Comparison of ENCODE assay signal across 15 mouse cellular contexts in the genomic region with DNA sequence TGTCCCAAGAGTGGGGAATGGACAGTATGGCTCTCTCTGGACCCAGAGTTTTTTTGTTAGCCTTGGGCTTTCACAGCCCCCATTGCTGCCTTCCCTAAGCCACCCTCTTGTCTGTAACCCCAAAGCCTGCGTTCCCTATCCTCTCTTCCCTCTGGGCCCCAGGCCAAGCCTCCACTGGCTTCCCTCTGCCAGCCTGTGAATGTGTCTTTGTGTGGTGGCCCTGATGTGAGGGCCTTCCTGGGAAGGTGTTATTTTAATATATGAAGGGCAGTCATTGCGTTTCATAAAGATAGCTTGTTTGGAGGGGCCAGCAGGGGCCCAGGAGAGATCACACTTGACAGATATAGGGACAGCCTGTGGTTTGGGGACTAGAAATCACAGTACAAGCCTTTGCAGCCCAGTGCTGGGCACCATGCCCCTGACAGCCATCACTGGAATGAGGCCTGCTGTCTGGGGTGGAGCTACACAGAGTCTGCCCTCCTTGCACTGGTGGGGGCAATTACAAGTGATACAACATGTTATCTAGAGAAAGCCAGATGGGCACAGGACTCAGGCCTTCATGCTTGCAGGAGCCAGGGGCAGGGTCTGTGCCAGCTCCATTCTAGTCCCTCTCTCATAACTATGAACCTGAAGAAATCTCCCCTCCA.
DNase-seq lines count a peak whose midpoint lies in the region; ATAC-seq and TF ChIP-seq lines count a peak whose summit lies in the region.
"Had no signal": no experiment of that assay in that cellular context is flagged by ENCODE, and none has a peak within 500 bp of the region (broad histone marks: within the 10 kb centered on the region; RNA-seq: fewer than 3 reads in every experiment).

No protein-coding gene starts in this region.

- no peaks in the 10 kb centered on the region for H3K9me3 ChIP-seq in heart, embryonic 13.5 days
- no peaks in the 10 kb centered on the region for H3K9me3 ChIP-seq in midbrain, embryonic 10.5 days (replicated peaks)
- no peaks in the 10 kb centered on the region for H3K9me3 ChIP-seq in midbrain, embryonic 15.5 days
- H3K9me3 ChIP-seq in hindbrain, embryonic 12.5 days (replicated peaks): no peaks in the 10 kb centered on the region
- no peaks in the 10 kb centered on the region; the same call in 1 of the 2 replicates for H3K9me3 ChIP-seq in limb, embryonic 10.5 days (replicated peaks)
- H3K9me3 ChIP-seq in lung, postnatal 0 days (ENCODE audit: low read length): no peaks in the 10 kb centered on the region
- H3K9me3 ChIP-seq: embryonic facial prominence, embryonic 15.5 days; intestine, embryonic 15.5 days had no signal

- intact Hi-C loops in heart, postnatal 25 days (cut with DNase I): no loop called here

- no peak overlapping the region for H3K4me3 ChIP-seq in heart, embryonic 13.5 days
- H3K4me3 ChIP-seq in midbrain, embryonic 10.5 days: no peak overlapping the region
- H3K4me3 ChIP-seq in midbrain, embryonic 15.5 days: no peak overlapping the region
- no peak overlapping the region for H3K4me3 ChIP-seq in hindbrain, embryonic 12.5 days
- no peak overlapping the region for H3K4me3 ChIP-seq in limb, embryonic 10.5 days
- no peak overlapping the region for H3K4me3 ChIP-seq in lung, postnatal 0 days (ENCODE audit: low read depth, low read length)
- H3K4me3 ChIP-seq: embryonic facial prominence, embryonic 15.5 days; intestine, embryonic 15.5 days; megakaryocyte, embryonic 14.5 days had no signal

- ATAC-seq in heart, embryonic 13.5 days (ENCODE audit: extremely low read depth, insufficient number of reproducible peaks, low FRiP score, low TSS enrichment): no peak
- ATAC-seq in midbrain, embryonic 15.5 days (replicated peaks): no peak
- peak; percentile 35; the same call in 1 of the 2 replicates for ATAC-seq in hindbrain, embryonic 12.5 days (ENCODE audit: low FRiP score)
- no peak for ATAC-seq in lung, postnatal 0 days
- ATAC-seq: intestine, embryonic 15.5 days had no signal

- peaks cover 72% of the 10 kb centered on the region for H3K27me3 ChIP-seq in heart, embryonic 13.5 days (replicated peaks)
- H3K27me3 ChIP-seq in midbrain, embryonic 10.5 days (ENCODE audit: low read depth, poor library complexity, severe bottlenecking): no peaks in the 10 kb centered on the region
- no peaks in the 10 kb centered on the region for H3K27me3 ChIP-seq in midbrain, embryonic 15.5 days (replicated peaks)
- no peaks in the 10 kb centered on the region for H3K27me3 ChIP-seq in hindbrain, embryonic 12.5 days
- peaks cover 90% of the 10 kb centered on the region for H3K27me3 ChIP-seq in limb, embryonic 10.5 days (ENCODE audit: low read depth, poor library complexity, severe bottlenecking)
- no peaks in the 10 kb centered on the region for H3K27me3 ChIP-seq in lung, postnatal 0 days (replicated peaks; ENCODE audit: insufficient read depth, low read length)
- H3K27me3 ChIP-seq: embryonic facial prominence, embryonic 15.5 days; intestine, embryonic 15.5 days; megakaryocyte, embryonic 14.5 days had no signal

- 35% methylated on average over 2 of the region's 2 CpGs for WGBS in heart, embryonic 13.5 days
- WGBS in midbrain, embryonic 10.5 days: 95% methylated on average over 2 of the region's 2 CpGs
- WGBS in midbrain, embryonic 15.5 days: 62% methylated on average over 2 of the region's 2 CpGs
- 78% methylated on average over 2 of the region's 2 CpGs for WGBS in hindbrain, embryonic 12.5 days
- 84% methylated on average over 2 of the region's 2 CpGs for WGBS in limb, embryonic 10.5 days
- 29% methylated on average over 2 of the region's 2 CpGs for WGBS in lung, postnatal 0 days

- H3K9ac ChIP-seq in heart, embryonic 13.5 days: 0 out of 2 replicates have a peak overlapping the region, but pooled peaks have one; percentile 33
- no peak overlapping the region for H3K9ac ChIP-seq in midbrain, embryonic 15.5 days
- no peak overlapping the region for H3K9ac ChIP-seq in hindbrain, embryonic 12.5 days
- H3K9ac ChIP-seq in lung, postnatal 0 days (replicated peaks; ENCODE audit: low read depth): no peak overlapping the region
- H3K9ac ChIP-seq: embryonic facial prominence, embryonic 15.5 days; intestine, embryonic 15.5 days had no signal

- DNase-seq in heart, postnatal 25 days (ENCODE audit: low spot score): no peak
- no peak for DNase-seq in midbrain, embryonic 10.5 days (ENCODE audit: low spot score)
- DNase-seq in limb, embryonic 10.5 days (ENCODE audit: low spot score): no peak
- no peak for DNase-seq in kidney, adult 11 months
- DNase-seq in lung, postnatal 0 days (ENCODE audit: low spot score): no peak
- DNase-seq: cerebellum, adult 11-12 months; kidney, postnatal 10 days; retina, postnatal 1 day; thymus, postnatal 4 days had no signal

- H3K27ac ChIP-seq in heart, embryonic 13.5 days (replicated peaks): peak overlapping the region; percentile 50; the same call in 1 of the 2 replicates
- 0 out of 2 replicates have a peak overlapping the region, but pooled peaks have one; percentile 9 for H3K27ac ChIP-seq in midbrain, embryonic 10.5 days (replicated peaks)
- no peak overlapping the region for H3K27ac ChIP-seq in midbrain, embryonic 15.5 days
- no peak overlapping the region for H3K27ac ChIP-seq in hindbrain, embryonic 12.5 days
- H3K27ac ChIP-seq in limb, embryonic 10.5 days: 0 out of 2 replicates have a peak overlapping the region, but pooled peaks have one; percentile 19
- H3K27ac ChIP-seq in lung, postnatal 0 days (ENCODE audit: low read length): no peak overlapping the region
- H3K27ac ChIP-seq: embryonic facial prominence, embryonic 15.5 days; intestine, embryonic 15.5 days had no signal

- no peak overlapping the region for H3K4me2 ChIP-seq in heart, embryonic 13.5 days
- no peak overlapping the region for H3K4me2 ChIP-seq in midbrain, embryonic 15.5 days
- H3K4me2 ChIP-seq in hindbrain, embryonic 12.5 days (replicated peaks): no peak overlapping the region
- no peak overlapping the region for H3K4me2 ChIP-seq in lung, postnatal 0 days (replicated peaks; ENCODE audit: low read depth, low read length)
- H3K4me2 ChIP-seq: embryonic facial prominence, embryonic 15.5 days; intestine, embryonic 15.5 days had no signal

- TF ChIP-seq EP300 in lung, postnatal 0 days (IDR thresholded peaks at IDR 0.05): no peak

- peaks cover 34% of the 10 kb centered on the region for H3K4me1 ChIP-seq in heart, embryonic 13.5 days
- 0 out of 2 replicates have a peak, but pooled peaks cover 3% of the 10 kb centered on the region for H3K4me1 ChIP-seq in midbrain, embryonic 10.5 days
- no peaks in the 10 kb centered on the region for H3K4me1 ChIP-seq in midbrain, embryonic 15.5 days
- peaks cover 6% of the 10 kb centered on the region; the same call in 1 of the 2 replicates for H3K4me1 ChIP-seq in hindbrain, embryonic 12.5 days
- H3K4me1 ChIP-seq in limb, embryonic 10.5 days: peaks cover 10% of the 10 kb centered on the region; the same call in 1 of the 2 replicates
- H3K4me1 ChIP-seq in lung, postnatal 0 days (ENCODE audit: insufficient read depth, low read depth, low read length): no peaks in the 10 kb centered on the region
- H3K4me1 ChIP-seq: embryonic facial prominence, embryonic 15.5 days; intestine, embryonic 15.5 days; megakaryocyte, embryonic 14.5 days had no signal

- no peak for TF ChIP-seq CTCF in lung, postnatal 0 days (IDR thresholded peaks at IDR 0.05)

- no peaks in the 10 kb centered on the region for H3K36me3 ChIP-seq in heart, embryonic 13.5 days
- no peaks in the 10 kb centered on the region for H3K36me3 ChIP-seq in midbrain, embryonic 10.5 days
- H3K36me3 ChIP-seq in midbrain, embryonic 15.5 days (replicated peaks): no peaks in the 10 kb centered on the region
- no peaks in the 10 kb centered on the region for H3K36me3 ChIP-seq in hindbrain, embryonic 12.5 days
- no peaks in the 10 kb centered on the region for H3K36me3 ChIP-seq in limb, embryonic 10.5 days
- H3K36me3 ChIP-seq in lung, postnatal 0 days (ENCODE audit: insufficient read depth, low read length): no peaks in the 10 kb centered on the region
- H3K36me3 ChIP-seq: embryonic facial prominence, embryonic 15.5 days; intestine, embryonic 15.5 days had no signal

Comparison
In these comparisons a context has a peak if more than half of its experiments do, and no peak if none do; other contexts are left out.
1. H3K27ac ChIP-seq: peak in heart, embryonic 13.5 days (single experiment), midbrain, embryonic 10.5 days (single experiment) and limb, embryonic 10.5 days (single experiment); none in midbrain, embryonic 15.5 days (single experiment), hindbrain, embryonic 12.5 days (single experiment) and lung, postnatal 0 days (single experiment).